Mouse (Mus musculus) stomach, embryonic 14.5 days (tissue): Measurements from ENCODE around the gene Fam213b. TPM values are rescaled to one million over a fixed set of nuclear protein-coding genes. Genes with fewer than 3 reads are reported as not detected.
A peak's percentile ranks its signal among the peaks of the same experiment; 100 is the strongest.

Experiments
- ATAC-seq: fragments of 200-750 bp; cut with Nextera tagmentation; 2 replicates; pipeline ENCODE4 v1.8.0; 2017; ENCODE audit warnings: low read depth, moderate TSS enrichment; ENCODE audit not compliant: insufficient number of reproducible peaks, insufficient read depth, low FRiP score
- H3K27ac ChIP-seq: fragments of 300-500 bp; sonication (generic); 2 replicates; pipeline ENCODE4 v1.5.1; 2014; ENCODE audit warnings: mild to moderate bottlenecking, low read length, moderate library complexity, mixed read lengths
- H3K27me3 ChIP-seq: fragments of 300-500 bp; sonication (generic); 2 replicates; pipeline ENCODE4 v1.6.1; 2014; ENCODE audit warnings: low read length, control low read depth, mixed read lengths; ENCODE audit not compliant: control insufficient read depth, insufficient read depth
- H3K36me3 ChIP-seq: fragments of 300-500 bp; sonication (generic); 2 replicates; pipeline ENCODE4 v1.6.1; 2014; ENCODE audit warnings: mild to moderate bottlenecking, control low read depth, low read length, moderate library complexity, mixed read lengths; ENCODE audit not compliant: control insufficient read depth, insufficient read depth
- H3K4me1 ChIP-seq: fragments of 300-500 bp; sonication (generic); 2 replicates; pipeline ENCODE4 v1.6.1; 2014; ENCODE audit warnings: low read length, control low read depth, mixed read lengths; ENCODE audit not compliant: control insufficient read depth, insufficient read depth
- H3K4me2 ChIP-seq: fragments of 300-500 bp; sonication (generic); replicated peaks from 2 replicates; pipeline ENCODE4 v1.6.1; 2014; ENCODE audit warnings: low read depth, low read length, control low read depth
- H3K4me3 ChIP-seq: fragments of 300-500 bp; sonication (generic); 2 replicates; pipeline ENCODE4 v1.5.1; 2014; ENCODE audit warnings: low read depth, low read length, control low read depth
- H3K9ac ChIP-seq: fragments of 300-500 bp; sonication (generic); replicated peaks from 2 replicates; pipeline ENCODE4 v1.6.1; 2014; ENCODE audit warnings: low read depth, mild to moderate bottlenecking, control low read depth, low read length, moderate library complexity, mixed read lengths
- H3K9me3 ChIP-seq: fragments of 300-500 bp; sonication (generic); 2 replicates; pipeline ENCODE4 v1.6.1; 2016; ENCODE audit warnings: low read depth, low read length, control low read depth; ENCODE audit not compliant: control insufficient read depth
- WGBS: fragments of 180-500 bp; shearing (Covaris S2); extraction: QIAGEN DNeasy Blood & Tissue Kit; methylation state at CpG from one replicate; pipeline ENCODE4 v1.1.7; 2014; 5-methylcytosine and 5-hydroxymethylcytosine counted together
- polyA plus RNA-seq: library from polyadenylated mRNA; unstranded; fragments of >200 nt; fragmentation: Nextera tagmentation; extraction: Ambion mirVana; gene quantifications from 2 replicates; pipeline ENCODE4 v1.2.1, GENCODE M21; 2014

The Fam213b gene
- polyA plus RNA-seq, 1 experiment from 2014 or later = 42.5 TPM

- no peak overlapping the region; the same call in 1 of the 2 replicates for H3K9ac ChIP-seq
- H3K27ac ChIP-seq = peak overlapping the region; percentile 73
- H3K4me2 ChIP-seq = peak overlapping the region; percentile 45
- no peaks in the 10 kb centered on the region for H3K9me3 ChIP-seq
- H3K27me3 ChIP-seq = no peaks in the 10 kb centered on the region
- WGBS = 9% methylated on average over 18 of the region's 18 CpGs
- H3K36me3 ChIP-seq = no peaks in the 10 kb centered on the region
- no peaks in the 10 kb centered on the region for H3K4me1 ChIP-seq
- ATAC-seq = peak; percentile 95
- peak overlapping the region; percentile 13; the same call in 1 of the 2 replicates for H3K4me3 ChIP-seq
Observed at GRCm38 (mm10) chr4:154877864-154878548, 20.9 kb downstream of the Fam213b start.

GRCm38 (mm10) chr4:154873186-154873585 lies 25.7 kb downstream of the Fam213b start:
- 68% methylated on average over 6 of the region's 6 CpGs for WGBS
- no peak overlapping the region for H3K4me2 ChIP-seq
- H3K4me3 ChIP-seq = no peak overlapping the region
- no peak overlapping the region for H3K9ac ChIP-seq
- no peak overlapping the region for H3K27ac ChIP-seq
- no peaks in the 10 kb centered on the region for H3K36me3 ChIP-seq
- H3K9me3 ChIP-seq = no peaks in the 10 kb centered on the region
- no peaks in the 10 kb centered on the region for H3K4me1 ChIP-seq
- no peak for ATAC-seq
- H3K27me3 ChIP-seq = no peaks in the 10 kb centered on the region

- H3K36me3 ChIP-seq = no peaks in the 10 kb centered on the region
- H3K9me3 ChIP-seq = no peaks in the 10 kb centered on the region
- H3K27ac ChIP-seq = no peak overlapping the region
- ATAC-seq = 0 out of 2 replicates have a peak, but pooled peaks have one; percentile 38
- no peaks in the 10 kb centered on the region for H3K4me1 ChIP-seq
- H3K4me3 ChIP-seq = no peak overlapping the region
- 0 out of 2 replicates have a peak overlapping the region, but pooled peaks have one; percentile 12 for H3K4me2 ChIP-seq
- H3K27me3 ChIP-seq = no peaks in the 10 kb centered on the region
- WGBS = 2% methylated on average over 13 of the region's 13 CpGs
- no peak overlapping the region for H3K9ac ChIP-seq
Observed at GRCm38 (mm10) chr4:154871757-154872251, 27.1 kb downstream of the Fam213b start.

GRCm38 (mm10) chr4:154870721-154871120 lies 28.2 kb downstream of the Fam213b start:
- H3K27ac ChIP-seq = no peak overlapping the region

GRCm38 (mm10) chr4:154869440-154869839 lies 29.5 kb downstream of the Fam213b start, which contains the start of gene Mmel1:
Gene Mmel1 (plus strand): TSS chr4:154869585.
- no peak for ATAC-seq
- Histone ChIP-seq H3K4me3 (no peak within 1 kb of the TSS), H3K36me3 (no peaks in the 10 kb centered on the region), H3K27ac (no peak within 1 kb of the TSS), H3K27me3 (no peaks in the 10 kb centered on the region), H3K9ac (no peak within 1 kb of the TSS), H3K4me1 (0 out of 2 replicates have a peak, but pooled peaks cover 6% of the 10 kb centered on the region), H3K9me3 (no peaks in the 10 kb centered on the region), H3K4me2 (no peak within 1 kb of the TSS)
- 82% methylated on average over 7 of the region's 7 CpGs for WGBS

More at GRCm38 (mm10) chr4:154870721-154871120, 28.2 kb downstream of the Fam213b start:
- H3K4me2 ChIP-seq = no peak overlapping the region
- H3K4me1 ChIP-seq = no peaks in the 10 kb centered on the region
- WGBS = 84% methylated on average over 4 of the region's 4 CpGs
- no peaks in the 10 kb centered on the region for H3K27me3 ChIP-seq
- no peak overlapping the region for H3K9ac ChIP-seq
- no peaks in the 10 kb centered on the region for H3K36me3 ChIP-seq
- no peak for ATAC-seq
- H3K9me3 ChIP-seq = no peaks in the 10 kb centered on the region
- no peak overlapping the region for H3K4me3 ChIP-seq

GRCm38 (mm10) chr4:154867257-154867656 lies 31.7 kb downstream of the Fam213b start:
- no peak overlapping the region for H3K4me2 ChIP-seq
- ATAC-seq = no peak
- 78% methylated on average over 6 of the region's 6 CpGs for WGBS
- H3K36me3 ChIP-seq = no peaks in the 10 kb centered on the region
- H3K4me3 ChIP-seq = no peak overlapping the region
- no peak overlapping the region for H3K9ac ChIP-seq
- no peaks in the 10 kb centered on the region for H3K9me3 ChIP-seq
- no peaks in the 10 kb centered on the region for H3K27me3 ChIP-seq
- H3K27ac ChIP-seq = no peak overlapping the region
- 0 out of 2 replicates have a peak, but pooled peaks cover 6% of the 10 kb centered on the region for H3K4me1 ChIP-seq

GRCm38 (mm10) chr4:154866391-154866790 lies 32.5 kb downstream of the Fam213b start:
- ATAC-seq = no peak
- Histone ChIP-seq H3K4me3 (no peak overlapping the region), H3K4me1 (0 out of 2 replicates have a peak, but pooled peaks cover 6% of the 10 kb centered on the region), H3K27ac (no peak overlapping the region), H3K27me3 (no peaks in the 10 kb centered on the region), H3K9ac (no peak overlapping the region), H3K9me3 (no peaks in the 10 kb centered on the region), H3K36me3 (no peaks in the 10 kb centered on the region), H3K4me2 (no peak overlapping the region)
- 86% methylated on average over 5 of the region's 5 CpGs for WGBS

- peak overlapping the region; percentile 59 for H3K4me2 ChIP-seq
- no peaks in the 10 kb centered on the region for H3K36me3 ChIP-seq
- H3K9me3 ChIP-seq = no peaks in the 10 kb centered on the region
- WGBS = 79% methylated on average over 18 of the region's 18 CpGs
- no peaks in the 10 kb centered on the region for H3K27me3 ChIP-seq
- peak overlapping the region; percentile 43; the same call in 1 of the 2 replicates for H3K9ac ChIP-seq
- H3K4me3 ChIP-seq = 0 out of 2 replicates have a peak overlapping the region, but pooled peaks have one; percentile 23
- H3K27ac ChIP-seq = peak overlapping the region; percentile 73; the same call in 1 of the 2 replicates
- ATAC-seq = no peak
- 0 out of 2 replicates have a peak, but pooled peaks cover 6% of the 10 kb centered on the region for H3K4me1 ChIP-seq
Observed at GRCm38 (mm10) chr4:154864961-154865760, 33.8 kb downstream of the Fam213b start.
